Mouse (Mus musculus) small intestine, adult 10 weeks (tissue): ENCODE data around the gene Smpd2. TPM values are rescaled to one million over a fixed set of nuclear protein-coding genes. Genes with fewer than 3 reads are reported as not detected.

Experiments used
- polyA plus RNA-seq: library from polyadenylated mRNA; stranded (reverse); fragments of 350-450 nt; fragmentation: Illumina TruSeq; extraction: RNeasy Lipid Tissue Mini Kit (QIAGEN cat#74804); gene quantifications from one replicate; pipeline ENCODE4 v1.2.3, GENCODE M21; 2014; ENCODE audit warnings: low replicate concordance

Gene Smpd2
- 2.6 TPM for polyA plus RNA-seq

GRCm38 (mm10) chr10:41489708-41490517 is at the start of gene Smpd2, which contains the start of gene Ppil6:
Gene Smpd2, minus strand, starts transcription at chr10:41490369.
Gene Ppil6, plus strand, starts transcription at chr10:41490439.

GRCm38 (mm10) chr10:41518981-41519618 is 28.9 kb upstream of the Smpd2 start, which contains the start of gene Cd164:
Gene Cd164, plus strand, starts transcription at chr10:41519414.

GRCm38 (mm10) chr10:41476171-41477017 is 13.8 kb downstream of the Smpd2 start, which contains the start of gene Mical1:
Gene Mical1, plus strand, starts transcription at chr10:41476314.

GRCm38 (mm10) chr10:41450137-41450670 is 40.0 kb downstream of the Smpd2 start, which contains the start of gene Zbtb24:
Gene Zbtb24, plus strand, starts transcription at chr10:41450383.

Other genes starting within 250 kb of the Smpd2 start
- gene Fig4, start 187.1 kb downstream of the Smpd2 start, polyA plus RNA-seq: 13.9 TPM
- gene Ak9, start 186.4 kb downstream of the Smpd2 start, polyA plus RNA-seq: 0.04 TPM
- 11.7 TPM for gene Zbtb24, start 40.0 kb downstream of the Smpd2 start, polyA plus RNA-seq
- gene Mical1, start 14.1 kb downstream of the Smpd2 start, polyA plus RNA-seq: 10.6 TPM
- gene Ppil6, start 70 bp upstream of the Smpd2 start, polyA plus RNA-seq: 2.5 TPM
- gene Cd164, start 29.0 kb upstream of the Smpd2 start, polyA plus RNA-seq: 606 TPM
- 0.97 TPM for gene Ccdc162, start 226.3 kb upstream of the Smpd2 start, polyA plus RNA-seq